Mouse (Mus musculus) spleen, adult 18-20 months (tissue): Measurements from ENCODE around the gene Ttc37.
A peak's percentile ranks its signal among the peaks of the same experiment; 100 is the strongest.

Experiments used
- DNase-seq, 2 experiments: peaks; one replicate each; pipeline ENCODE4 v3.0.0; 2022; ENCODE audit warnings: mixed read lengths in 2 of 2

The Ttc37 gene

GRCm38 (mm10) chr13:76098493-76099303, at the start of gene Ttc37, which contains the start of gene Arsk:
Gene Ttc37 (plus strand): TSS chr13:76098734.
Gene Arsk (minus strand): TSS chr13:76098660.
- DNase-seq, result peak; percentile 84 to 88

GRCm38 (mm10) chr13:76055391-76056232, 42.9 kb upstream of the Ttc37 start:
- peak; percentile 14 to 37 for DNase-seq

GRCm38 (mm10) chr13:76056261-76056724, 42.2 kb upstream of the Ttc37 start:
- DNase-seq, result peak; percentile 54 to 74

GRCm38 (mm10) chr13:76056896-76057266, 41.7 kb upstream of the Ttc37 start, which contains the start of gene Gpr150:
Gene Gpr150 (minus strand): TSS chr13:76056996.
- DNase-seq, result no peak

- DNase-seq, result no peak
These were observed 41.1 kb upstream of the Ttc37 start for GRCm38 (mm10) chr13:76057267-76058069.

GRCm38 (mm10) chr13:76059591-76059990, 38.9 kb upstream of the Ttc37 start:
- no peak for DNase-seq

- no peak for DNase-seq
These were observed 36.4 kb upstream of the Ttc37 start for GRCm38 (mm10) chr13:76062126-76062525.

GRCm38 (mm10) chr13:76062569-76062968, 36.0 kb upstream of the Ttc37 start:
- no peak for DNase-seq

- no peak for DNase-seq
These were observed 35.0 kb upstream of the Ttc37 start for GRCm38 (mm10) chr13:76063548-76063947.

GRCm38 (mm10) chr13:76064363-76064945, 34.1 kb upstream of the Ttc37 start:
- DNase-seq, result no peak

GRCm38 (mm10) chr13:76074323-76074722, 24.2 kb upstream of the Ttc37 start:
- DNase-seq, result no peak

GRCm38 (mm10) chr13:76098116-76098492, 430 bp upstream of the Ttc37 start:
- no peak for DNase-seq

GRCm38 (mm10) chr13:76101989-76102388, 3.5 kb downstream of the Ttc37 start:
- no peak for DNase-seq

- DNase-seq, result no peak
These were observed 10.7 kb downstream of the Ttc37 start for GRCm38 (mm10) chr13:76109069-76109824.

GRCm38 (mm10) chr13:76128799-76129198, 30.3 kb downstream of the Ttc37 start:
- DNase-seq, result no peak

GRCm38 (mm10) chr13:76132415-76132814, 33.9 kb downstream of the Ttc37 start:
- DNase-seq, result no peak

- DNase-seq, result no peak
These were observed 40.3 kb downstream of the Ttc37 start for GRCm38 (mm10) chr13:76138862-76139261.

- DNase-seq, result no peak
These were observed 42.7 kb downstream of the Ttc37 start for GRCm38 (mm10) chr13:76141117-76141808.

- no peak for DNase-seq
These were observed 51.9 kb downstream of the Ttc37 start for GRCm38 (mm10) chr13:76150483-76150882.

- DNase-seq, result no peak
These were observed 58.6 kb downstream of the Ttc37 start for GRCm38 (mm10) chr13:76157099-76157498.

- no peak for DNase-seq
These were observed 59.0 kb downstream of the Ttc37 start for GRCm38 (mm10) chr13:76157508-76157907.
